Mouse (Mus musculus) adrenal gland, postnatal 14 days (tissue): ENCODE measurements around the gene Rlbp1. TPM values are rescaled to one million over a fixed set of nuclear protein-coding genes. Genes with fewer than 3 reads are reported as not detected.

Source experiments
- DNase-seq: peaks from one replicate; pipeline ENCODE4 v3.0.0; 2021; ENCODE audit warnings: mixed read lengths
- long read RNA-seq, 2 experiments: library from polyadenylated mRNA; stranded (forward); transcript quantifications; one replicate each; pipeline ENCODE4 v2.0.0; 2021
- total RNA-seq: library from RNA; stranded (reverse); gene quantifications from 2 replicates; pipeline ENCODE4 v1.2.3, GENCODE M21; 2021

Rlbp1 gene
- total RNA-seq: not detected in 2 replicates
- long read RNA-seq, experiment 1: 0 reads
- long read RNA-seq, experiment 2: 0 reads

- DNase-seq: no peak
Measured at GRCm38 (mm10) chr7:79386422-79387133, at the start of gene Rlbp1. Rlbp1 (minus strand) TSS chr7:79387048.

GRCm38 (mm10) chr7:79428243-79428642, 41.4 kb upstream of the Rlbp1 start:
- no peak for DNase-seq

- no peak for DNase-seq
Measured at GRCm38 (mm10) chr7:79425804-79426203, 39.0 kb upstream of the Rlbp1 start.

- DNase-seq: no peak
Measured at GRCm38 (mm10) chr7:79422876-79423275, 36.0 kb upstream of the Rlbp1 start.

GRCm38 (mm10) chr7:79419950-79420349, 33.1 kb upstream of the Rlbp1 start:
- no peak for DNase-seq

- no peak for DNase-seq
Measured at GRCm38 (mm10) chr7:79414449-79415375, 27.9 kb upstream of the Rlbp1 start.

GRCm38 (mm10) chr7:79400296-79400695, 13.4 kb upstream of the Rlbp1 start:
- DNase-seq: no peak

GRCm38 (mm10) chr7:79398971-79399370, 12.1 kb upstream of the Rlbp1 start:
- DNase-seq: no peak

GRCm38 (mm10) chr7:79398426-79398825, 11.6 kb upstream of the Rlbp1 start:
- DNase-seq: no peak

- no peak for DNase-seq
Measured at GRCm38 (mm10) chr7:79397446-79397963, 10.7 kb upstream of the Rlbp1 start.

GRCm38 (mm10) chr7:79395186-79395585, 8.3 kb upstream of the Rlbp1 start:
- no peak for DNase-seq

- no peak for DNase-seq
Measured at GRCm38 (mm10) chr7:79394666-79395065, 7.8 kb upstream of the Rlbp1 start.

- DNase-seq: no peak
Measured at GRCm38 (mm10) chr7:79393924-79394323, 7.1 kb upstream of the Rlbp1 start.

- no peak for DNase-seq
Measured at GRCm38 (mm10) chr7:79392860-79393513, 6.1 kb upstream of the Rlbp1 start.

GRCm38 (mm10) chr7:79391883-79392649, 5.2 kb upstream of the Rlbp1 start, which contains the start of gene Fanci:
Fanci (plus strand) TSS chr7:79391929.
- peak; percentile 96 for DNase-seq

- DNase-seq: no peak
Measured at GRCm38 (mm10) chr7:79391471-79391870, 4.6 kb upstream of the Rlbp1 start.

GRCm38 (mm10) chr7:79390141-79390708, 3.4 kb upstream of the Rlbp1 start:
- no peak for DNase-seq

GRCm38 (mm10) chr7:79388671-79389206, 1.9 kb upstream of the Rlbp1 start:
- no peak for DNase-seq

GRCm38 (mm10) chr7:79387991-79388390, 1.1 kb upstream of the Rlbp1 start:
- no peak for DNase-seq

GRCm38 (mm10) chr7:79387140-79387539, 292 bp upstream of the Rlbp1 start:
- no peak for DNase-seq
